Mouse (Mus musculus) left cerebral cortex, adult 2 months (tissue): ENCODE results near the gene Rpl38. TPM values are rescaled to one million over a fixed set of nuclear protein-coding genes. Genes with fewer than 3 reads are reported as not detected.
A peak's percentile ranks its signal among the peaks of the same experiment; 100 is the strongest.

ENCODE experiments used
- DNase-seq, 2 experiments: peaks; one replicate each; pipeline ENCODE4 v3.0.0; 2021 to 2022; ENCODE audit warnings: low spot score in 2 of 2, mixed read lengths in 1 of 2; ENCODE audit errors: extremely low spot score in 1 of 2
- H3K27ac ChIP-seq: fragments of 200-600 bp; 2 replicates; pipeline ENCODE4 v1.8.1; 2022
- H3K4me3 ChIP-seq: fragments of 200-600 bp; 2 replicates; pipeline ENCODE4 v1.8.1; 2022
- CTCF ChIP-seq: fragments of 200-600 bp; IDR thresholded peaks from 2 replicates; pipeline ENCODE4 v1.8.1; 2022; ENCODE audit warnings: antibody characterized with exemption, mild to moderate bottlenecking, moderate library complexity
- intact Hi-C: fragments of 180-260 bp; cut with DNase I; formaldehyde crosslinking; loops from one replicate; pipeline ENCODE4 v1.15.1; 2025
- total RNA-seq, 2 experiments: library from RNA; stranded (reverse); gene quantifications; 2 replicates each; pipeline ENCODE4 v1.2.3; 2021

The Rpl38 gene
- total RNA-seq, 2 experiments from 2014 or later: 817 to 866 TPM

GRCm38 (mm10) chr11:114639681-114640103 lies 28.6 kb upstream of the Rpl38 start:
- Histone ChIP-seq H3K4me3 (no peak overlapping the region), H3K27ac (no peak overlapping the region)
- DNase-seq: no peak
- intact Hi-C loops: loop anchor here (5.0 kb wide), 2 partner anchors 157 to 432 kb away; no protein-coding TSS in a partner anchor
- TF ChIP-seq CTCF: no peak; the same call in 1 of the 2 replicates

- intact Hi-C loops: no loop called here
- no peak for DNase-seq
- no peak for TF ChIP-seq CTCF
- Histone ChIP-seq H3K27ac (no peak overlapping the region), H3K4me3 (no peak overlapping the region)
These were observed 27.7 kb upstream of the Rpl38 start for GRCm38 (mm10) chr11:114640658-114641057.

GRCm38 (mm10) chr11:114641136-114641535 lies 27.2 kb upstream of the Rpl38 start:
- intact Hi-C loops: no loop called here
- no peak overlapping the region for H3K4me3 ChIP-seq
- TF ChIP-seq CTCF: no peak
- DNase-seq: no peak
- H3K27ac ChIP-seq: no peak overlapping the region

- no peak overlapping the region for H3K4me3 ChIP-seq
- no peak for DNase-seq
- intact Hi-C loops: no loop called here
- no peak for TF ChIP-seq CTCF
- H3K27ac ChIP-seq: no peak overlapping the region
These were observed 26.1 kb upstream of the Rpl38 start for GRCm38 (mm10) chr11:114642184-114642583.

GRCm38 (mm10) chr11:114642926-114643325 lies 25.4 kb upstream of the Rpl38 start:
- intact Hi-C loops: no loop called here
- H3K4me3 ChIP-seq: no peak overlapping the region
- no peak for TF ChIP-seq CTCF
- no peak overlapping the region for H3K27ac ChIP-seq
- DNase-seq: no peak

- no peak for DNase-seq
- TF ChIP-seq CTCF: no peak; the same call in 1 of the 2 replicates
- no peak overlapping the region for H3K4me3 ChIP-seq
- no peak overlapping the region for H3K27ac ChIP-seq
- intact Hi-C loops: no loop called here
These were observed 24.2 kb upstream of the Rpl38 start for GRCm38 (mm10) chr11:114644122-114644521.

GRCm38 (mm10) chr11:114649510-114649909 lies 18.8 kb upstream of the Rpl38 start:
- no peak overlapping the region for H3K4me3 ChIP-seq
- H3K27ac ChIP-seq: no peak overlapping the region
- DNase-seq: no peak
- intact Hi-C loops: no loop called here
- peak; percentile 20 for TF ChIP-seq CTCF

- intact Hi-C loops: loop anchor here (5.0 kb wide), 1 partner anchor 945 kb away; no protein-coding TSS in a partner anchor
- Histone ChIP-seq H3K27ac (no peak overlapping the region), H3K4me3 (no peak overlapping the region)
- no peak for DNase-seq
- no peak for TF ChIP-seq CTCF
These were observed 15.8 kb upstream of the Rpl38 start for GRCm38 (mm10) chr11:114652531-114652930.

GRCm38 (mm10) chr11:114653664-114654063 lies 14.7 kb upstream of the Rpl38 start:
- Histone ChIP-seq H3K4me3 (no peak overlapping the region), H3K27ac (no peak overlapping the region)
- no peak for TF ChIP-seq CTCF
- intact Hi-C loops: loop anchor here (5.0 kb wide), 1 partner anchor 946 kb away; no protein-coding TSS in a partner anchor
- DNase-seq: no peak

GRCm38 (mm10) chr11:114654552-114654951 lies 13.8 kb upstream of the Rpl38 start:
- no peak for DNase-seq
- intact Hi-C loops: loop anchor here (5.0 kb wide), 1 partner anchor 947 kb away; no protein-coding TSS in a partner anchor

GRCm38 (mm10) chr11:114655350-114656008 lies 12.8 kb upstream of the Rpl38 start:
- no peak for TF ChIP-seq CTCF
- intact Hi-C loops: no loop called here
- Histone ChIP-seq H3K4me3 (no peak overlapping the region), H3K27ac (no peak overlapping the region)
- no peak for DNase-seq

More at GRCm38 (mm10) chr11:114654552-114654951, 13.8 kb upstream of the Rpl38 start:
- no peak overlapping the region for H3K4me3 ChIP-seq
- peak; percentile 50 for TF ChIP-seq CTCF
- H3K27ac ChIP-seq: no peak overlapping the region

GRCm38 (mm10) chr11:114656994-114657644 lies 11.2 kb upstream of the Rpl38 start:
- no peak for DNase-seq
- H3K4me3 ChIP-seq: no peak overlapping the region
- intact Hi-C loops: no loop called here
- TF ChIP-seq CTCF: no peak
- no peak overlapping the region for H3K27ac ChIP-seq
